Mouse (Mus musculus) liver, adult 2 months (tissue): ENCODE measurements around the gene Ebf1. TPM values are rescaled to one million over a fixed set of nuclear protein-coding genes. Genes with fewer than 3 reads are reported as not detected.

Experiments
- DNase-seq: peaks from one replicate; pipeline ENCODE4 v3.0.0-alpha.2; 2011; ENCODE audit warnings: low read depth, low spot score; ENCODE audit errors: extremely low read depth
- H3K27ac ChIP-seq: fragments of 200-500 bp; replicated peaks from 2 replicates; pipeline ENCODE4 v1.5.1; 2012; ENCODE audit warnings: low read depth, mild to moderate bottlenecking, control low read depth, inconsistent platforms, low read length; ENCODE audit not compliant: insufficient read depth
- H3K27me3 ChIP-seq: fragments of 200-500 bp; 2 replicates; pipeline ENCODE4 v1.6.1; 2012; ENCODE audit warnings: mild to moderate bottlenecking, moderate library complexity, low read length, inconsistent platforms; ENCODE audit not compliant: control insufficient read depth, insufficient read depth
- H3K36me3 ChIP-seq: fragments of 200-500 bp; 2 replicates; pipeline ENCODE4 v1.6.1; 2012; ENCODE audit warnings: low read length, inconsistent platforms; ENCODE audit not compliant: control insufficient read depth, insufficient read depth
- H3K4me1 ChIP-seq: fragments of 200-500 bp; 2 replicates; pipeline ENCODE4 v1.6.1; 2011; ENCODE audit warnings: low read length; ENCODE audit not compliant: control insufficient read depth, insufficient read depth
- H3K4me3 ChIP-seq: fragments of 200-500 bp; 2 replicates; pipeline ENCODE4 v1.5.1; 2011; ENCODE audit warnings: low read depth, mild to moderate bottlenecking, control low read depth, low read length, moderate library complexity; ENCODE audit not compliant: insufficient read depth
- H3K79me2 ChIP-seq: fragments of 200-500 bp; 2 replicates; pipeline ENCODE4 v1.6.1; 2012; ENCODE audit warnings: inconsistent platforms, mild to moderate bottlenecking, low read length, moderate library complexity; ENCODE audit not compliant: control insufficient read depth, insufficient read depth
- H3K9ac ChIP-seq: fragments of 200-500 bp; 2 replicates; pipeline ENCODE4 v1.6.1; 2012; ENCODE audit warnings: low read depth, mild to moderate bottlenecking, control low read depth, inconsistent platforms, low read length
- CTCF ChIP-seq: fragments of 200-500 bp; IDR thresholded peaks from 2 replicates; pipeline ENCODE4 v1.5.1; 2011; ENCODE audit warnings: low read depth, low read length, control low read depth
- POLR2A ChIP-seq: fragments of 200-500 bp; IDR thresholded peaks from 2 replicates; pipeline ENCODE4 v1.6.1; 2011; ENCODE audit warnings: low read length, control low read depth; ENCODE audit not compliant: insufficient read depth; ENCODE audit errors: extremely low read depth
- WGBS: fragments of 180-500 bp; shearing (Covaris S2); methylation state at CpG from one replicate; pipeline ENCODE4 v1.1.7; 2018; 5-methylcytosine and 5-hydroxymethylcytosine counted together
- polyA plus RNA-seq: library from polyadenylated mRNA; depleted of rRNA; stranded (reverse); fragments of >200 nt; gene quantifications from 2 replicates; pipeline ENCODE4 v1.2.3, GENCODE M21; 2012
- total RNA-seq: library from RNA; depleted of rRNA; stranded (reverse); fragments of >200 nt; gene quantifications from 2 replicates; pipeline ENCODE4 v1.2.3, GENCODE M21; 2014

Ebf1 gene
- total and polyA plus RNA-seq, 2 experiments: 0.23 to 0.37 TPM

DNA sequence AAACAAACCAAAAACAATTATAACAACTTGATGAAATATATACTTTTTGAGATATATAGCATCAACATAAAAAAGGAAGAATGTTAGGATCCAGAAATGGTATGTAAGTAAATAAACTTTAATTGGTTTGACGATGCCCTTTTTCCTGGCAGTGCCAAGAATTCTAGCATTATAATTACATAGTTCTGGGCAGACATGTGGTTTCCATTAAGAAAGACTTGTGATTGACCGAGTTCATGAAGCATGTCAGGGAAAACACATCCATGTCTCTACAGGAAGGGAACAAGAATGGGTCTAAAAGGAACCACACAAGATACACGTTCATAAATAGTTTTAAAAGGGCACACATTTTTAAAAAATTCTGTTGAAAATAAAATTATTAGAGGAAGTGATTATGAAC is 110.3 kb downstream of the Ebf1 start:
- Histone ChIP-seq H3K79me2 (no peaks in the 10 kb centered on the region), H3K9ac (no peak overlapping the region), H3K4me3 (no peak overlapping the region), H3K4me1 (no peaks in the 10 kb centered on the region), H3K27me3 (no peaks in the 10 kb centered on the region), H3K36me3 (no peaks in the 10 kb centered on the region), H3K27ac (no peak overlapping the region)
- TF ChIP-seq POLR2A (no peak), CTCF (no peak)
- 73% methylated on average over 3 of the region's 3 CpGs for WGBS
- no peak for DNase-seq

DNA sequence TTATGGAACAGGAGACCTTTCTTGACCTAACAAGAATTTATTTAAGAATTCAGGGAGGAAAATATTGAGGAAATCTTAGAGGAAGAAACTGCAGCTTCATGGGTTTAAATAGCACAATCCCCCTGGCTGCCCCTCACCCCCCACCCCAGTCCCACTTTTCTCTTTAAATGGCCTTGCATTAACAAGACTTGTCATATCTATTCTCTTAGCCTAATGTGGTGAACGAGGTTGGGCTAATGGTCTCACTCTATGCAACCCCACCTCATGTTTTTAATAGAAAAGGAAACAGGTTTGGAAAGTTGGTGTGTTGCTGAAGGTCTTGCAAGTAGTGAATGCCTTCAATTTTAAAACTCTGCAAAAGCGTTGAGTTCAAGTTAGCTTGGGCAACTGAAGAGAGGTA is 110.7 kb downstream of the Ebf1 start:
- WGBS: 90% methylated on average over 2 of the region's 2 CpGs

GRCm38 (mm10) chr11:44728271-44728670 is 111.2 kb downstream of the Ebf1 start:
- Histone ChIP-seq H3K79me2 (no peaks in the 10 kb centered on the region), H3K4me1 (no peaks in the 10 kb centered on the region), H3K27me3 (no peaks in the 10 kb centered on the region), H3K27ac (no peak overlapping the region), H3K4me3 (no peak overlapping the region), H3K36me3 (no peaks in the 10 kb centered on the region), H3K9ac (no peak overlapping the region)
- WGBS: 84% methylated on average over 2 of the region's 2 CpGs
- TF ChIP-seq CTCF (no peak), POLR2A (no peak)
- DNase-seq: no peak

More for the DNA sequence above, 110.7 kb downstream of the Ebf1 start:
- Histone ChIP-seq H3K9ac (no peak overlapping the region), H3K79me2 (no peaks in the 10 kb centered on the region), H3K4me1 (no peaks in the 10 kb centered on the region), H3K4me3 (no peak overlapping the region), H3K27me3 (no peaks in the 10 kb centered on the region), H3K36me3 (no peaks in the 10 kb centered on the region), H3K27ac (no peak overlapping the region)
- no peak for TF ChIP-seq POLR2A
- no peak for TF ChIP-seq CTCF
- no peak for DNase-seq

- Histone ChIP-seq H3K36me3 (no peaks in the 10 kb centered on the region), H3K27me3 (no peaks in the 10 kb centered on the region), H3K4me3 (no peak overlapping the region), H3K79me2 (no peaks in the 10 kb centered on the region), H3K9ac (no peak overlapping the region), H3K27ac (no peak overlapping the region), H3K4me1 (no peaks in the 10 kb centered on the region)
- 78% methylated on average over 4 of the region's 4 CpGs for WGBS
- no peak for DNase-seq
- TF ChIP-seq POLR2A (no peak), CTCF (no peak)
Observed at GRCm38 (mm10) chr11:44729931-44730330, 112.8 kb downstream of the Ebf1 start.

DNA sequence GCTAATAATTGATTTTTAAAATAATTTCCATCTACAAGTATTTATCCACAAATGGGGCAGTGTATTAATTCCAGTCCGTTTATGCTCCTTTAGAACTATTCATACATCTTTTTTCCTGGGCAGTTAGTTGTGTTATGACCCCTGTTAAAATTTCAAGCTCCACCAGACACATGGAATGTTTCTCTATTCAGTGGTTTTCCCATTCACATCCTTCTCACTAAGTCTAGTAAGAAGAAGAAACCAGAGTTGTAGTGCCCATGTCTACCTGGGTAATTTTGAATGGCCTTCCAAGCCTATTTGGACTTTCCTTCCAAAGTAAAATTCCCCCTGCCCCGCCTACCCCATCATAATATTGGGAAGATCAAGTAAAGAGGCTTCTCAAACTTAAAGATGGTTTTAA is 114.6 kb downstream of the Ebf1 start:
- Histone ChIP-seq H3K9ac (no peak overlapping the region), H3K27ac (no peak overlapping the region), H3K27me3 (no peaks in the 10 kb centered on the region), H3K4me1 (no peaks in the 10 kb centered on the region), H3K36me3 (no peaks in the 10 kb centered on the region), H3K4me3 (no peak overlapping the region), H3K79me2 (no peaks in the 10 kb centered on the region)
- no peak for DNase-seq
- TF ChIP-seq CTCF (no peak), POLR2A (no peak)
- WGBS: 87% methylated on average over 2 of the region's 2 CpGs

- Histone ChIP-seq H3K9ac (no peak overlapping the region), H3K36me3 (no peaks in the 10 kb centered on the region), H3K79me2 (no peaks in the 10 kb centered on the region), H3K4me3 (no peak overlapping the region), H3K4me1 (no peaks in the 10 kb centered on the region), H3K27ac (no peak overlapping the region), H3K27me3 (no peaks in the 10 kb centered on the region)
- 76% methylated on average over 2 of the region's 2 CpGs for WGBS
- TF ChIP-seq CTCF: no peak
- TF ChIP-seq POLR2A: no peak
- DNase-seq: no peak
Observed at GRCm38 (mm10) chr11:44733276-44733675, 116.2 kb downstream of the Ebf1 start.
